ENCODE assay signal across 32 mouse cellular contexts in the genomic region with DNA sequence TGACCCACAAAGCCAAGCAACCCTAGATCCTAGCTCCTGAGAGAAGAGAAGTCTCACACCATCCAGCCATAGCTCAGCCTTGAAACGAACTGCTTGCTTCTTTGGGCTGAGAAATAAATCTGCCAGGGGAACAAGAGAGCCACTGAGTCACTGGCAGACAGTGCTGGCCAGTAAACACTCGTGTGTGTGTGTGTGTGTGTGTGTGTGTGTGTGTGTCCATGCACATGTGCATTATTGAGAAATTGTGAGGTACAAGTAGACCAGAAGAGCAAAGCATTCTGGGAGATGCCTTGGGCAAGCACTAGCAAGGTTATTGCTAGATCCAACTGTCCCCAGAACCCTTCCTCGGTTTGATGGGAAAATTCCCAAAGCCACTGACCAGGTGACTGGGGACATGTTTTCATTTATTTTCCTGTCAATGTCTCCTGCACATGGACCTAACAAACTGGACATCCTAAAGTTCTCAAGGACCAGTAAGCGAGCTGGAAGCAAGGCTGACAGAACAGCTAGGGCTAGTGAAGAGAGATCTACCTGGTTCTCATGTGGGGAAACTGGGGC. TPM values are rescaled to one million over a fixed set of nuclear protein-coding genes. Genes with fewer than 3 reads are reported as not detected.
DNase-seq lines count a peak whose midpoint lies in the region; ATAC-seq and TF ChIP-seq lines count a peak whose summit lies in the region.
"Had no signal": no experiment of that assay in that cellular context is flagged by ENCODE, and none has a peak within 500 bp of the region (broad histone marks: within the 10 kb centered on the region; RNA-seq: fewer than 3 reads in every experiment).

No protein-coding gene starts in this region.

- no peak overlapping the region for H3K4me3 ChIP-seq in kidney, adult 2 months (ENCODE audit: insufficient read depth, low read depth, low read length)
- no peak overlapping the region for H3K4me3 ChIP-seq in intestine, embryonic 15.5 days (replicated peaks)
- H3K4me3 ChIP-seq in liver, embryonic 12.5 days, result no peak overlapping the region
- no peak overlapping the region for H3K4me3 ChIP-seq in small intestine, adult 2 months (ENCODE audit: low read depth, low read length)
- H3K4me3 ChIP-seq in midbrain, embryonic 13.5 days (replicated peaks), result no peak overlapping the region
- H3K4me3 ChIP-seq: forebrain, embryonic 13.5 days; hindbrain, embryonic 13.5 days; left cerebral cortex, adult 2 months; limb, embryonic 12.5 days; megakaryocyte, embryonic 14.5 days had no signal

- no peak for TF ChIP-seq CTCF in kidney, adult 2 months (conservative IDR thresholded peaks at IDR 0.05; ENCODE audit: insufficient read depth, insufficient read length, low read depth, low read length)
- TF ChIP-seq CTCF in small intestine, adult 2 months (IDR thresholded peaks at IDR 0.05; ENCODE audit: extremely low read depth, insufficient read length, insufficient replicate concordance, low read depth, low read length), result no peak

- no peaks in the 10 kb centered on the region for H3K9me3 ChIP-seq in intestine, embryonic 15.5 days
- H3K9me3 ChIP-seq in liver, embryonic 12.5 days (replicated peaks), result no peaks in the 10 kb centered on the region
- H3K9me3 ChIP-seq in midbrain, embryonic 13.5 days, result no peaks in the 10 kb centered on the region
- H3K9me3 ChIP-seq: forebrain, embryonic 13.5 days; hindbrain, embryonic 13.5 days; limb, embryonic 12.5 days; megakaryocyte, embryonic 14.5 days had no signal

- peak overlapping the region; percentile 72; the same call in 1 of the 2 replicates for H3K27ac ChIP-seq in kidney, adult 2 months (ENCODE audit: insufficient read depth, low read depth, low read length)
- H3K27ac ChIP-seq in intestine, embryonic 15.5 days, result peak overlapping the region; percentile 77; the same call in 1 of the 2 replicates
- peak overlapping the region; percentile 46 for H3K27ac ChIP-seq in liver, embryonic 12.5 days
- H3K27ac ChIP-seq in small intestine, adult 2 months (ENCODE audit: insufficient read depth, low read depth, low read length), result peak overlapping the region; percentile 17
- H3K27ac ChIP-seq in midbrain, embryonic 13.5 days, result no peak overlapping the region
- H3K27ac ChIP-seq: forebrain, embryonic 13.5 days; hindbrain, embryonic 13.5 days; left cerebral cortex, adult 2 months; limb, embryonic 12.5 days had no signal

- ATAC-seq in intestine, embryonic 15.5 days, result no peak
- ATAC-seq in liver, embryonic 12.5 days, result no peak
- ATAC-seq in midbrain, embryonic 13.5 days, result no peak
- ATAC-seq: forebrain, embryonic 13.5 days; lung, postnatal 0 days had no signal

- 61% methylated on average over 4 of the region's 4 CpGs for WGBS in kidney, adult 2 months
- 68% methylated on average over 4 of the region's 4 CpGs for WGBS in intestine, embryonic 15.5 days
- 53% methylated on average over 4 of the region's 4 CpGs for WGBS in liver, embryonic 12.5 days (ENCODE audit: insufficient replicate concordance)
- 45% methylated on average over 4 of the region's 4 CpGs for WGBS in small intestine, adult 2 months
- WGBS in midbrain, embryonic 13.5 days, result 83% methylated on average over 4 of the region's 4 CpGs

- peaks cover 1% of the 10 kb centered on the region; the same call in 1 of the 2 replicates for H3K36me3 ChIP-seq in kidney, adult 2 months (ENCODE audit: control insufficient read depth, insufficient read depth, low read length)
- H3K36me3 ChIP-seq in intestine, embryonic 15.5 days, result no peaks in the 10 kb centered on the region
- H3K36me3 ChIP-seq in liver, embryonic 12.5 days, result no peaks in the 10 kb centered on the region
- H3K36me3 ChIP-seq in small intestine, adult 2 months (ENCODE audit: control insufficient read depth, insufficient read depth, low read length), result peaks cover 84% of the 10 kb centered on the region
- no peaks in the 10 kb centered on the region for H3K36me3 ChIP-seq in midbrain, embryonic 13.5 days
- H3K36me3 ChIP-seq: hindbrain, embryonic 13.5 days; limb, embryonic 12.5 days had no signal

- H3K4me2 ChIP-seq in intestine, embryonic 15.5 days (replicated peaks), result no peak overlapping the region
- no peak overlapping the region for H3K4me2 ChIP-seq in liver, embryonic 12.5 days
- no peak overlapping the region for H3K4me2 ChIP-seq in midbrain, embryonic 13.5 days (replicated peaks)
- H3K4me2 ChIP-seq: forebrain, embryonic 13.5 days; heart, embryonic 11.5 days; hindbrain, embryonic 13.5 days; limb, embryonic 12.5 days had no signal

- no peak for TF ChIP-seq POLR2A in kidney, adult 2 months (IDR thresholded peaks at IDR 0.05; ENCODE audit: low read depth, low read length)
- TF ChIP-seq POLR2A in small intestine, adult 2 months (IDR thresholded peaks at IDR 0.05; ENCODE audit: low read depth, low read length), result no peak

- no peaks in the 10 kb centered on the region for H3K27me3 ChIP-seq in kidney, adult 2 months (replicated peaks; ENCODE audit: control insufficient read depth, insufficient read depth, low read length)
- no peaks in the 10 kb centered on the region for H3K27me3 ChIP-seq in intestine, embryonic 15.5 days (replicated peaks)
- 0 out of 2 replicates have a peak, but pooled peaks cover 4% of the 10 kb centered on the region for H3K27me3 ChIP-seq in liver, embryonic 12.5 days (replicated peaks)
- no peaks in the 10 kb centered on the region for H3K27me3 ChIP-seq in small intestine, adult 2 months (ENCODE audit: control insufficient read depth, insufficient read depth, low read length)
- no peaks in the 10 kb centered on the region for H3K27me3 ChIP-seq in midbrain, embryonic 13.5 days
- H3K27me3 ChIP-seq: forebrain, embryonic 13.5 days had no signal

- H3K9ac ChIP-seq in intestine, embryonic 15.5 days, result 0 out of 2 replicates have a peak overlapping the region, but pooled peaks have one; percentile 17
- H3K9ac ChIP-seq in liver, embryonic 12.5 days, result no peak overlapping the region
- no peak overlapping the region for H3K9ac ChIP-seq in midbrain, embryonic 13.5 days (replicated peaks)
- H3K9ac ChIP-seq: forebrain, embryonic 13.5 days; hindbrain, embryonic 13.5 days; limb, embryonic 12.5 days had no signal

- no peak for DNase-seq in kidney, adult 2 months
- no peak for DNase-seq in kidney, postnatal 36 days
- DNase-seq in gastrocnemius, adult 18-20 months (ENCODE audit: low spot score), result no peak
- DNase-seq: cerebellum, adult 8-10 months; cerebellum, postnatal 25 days; gastrocnemius, postnatal 36 days; heart, adult 18-20 months; heart, postnatal 36 days; kidney, adult 18-20 months; lung, adult 18-20 months; lung, postnatal 4 days; midbrain, embryonic 14.5 days; retina, postnatal 1 day; right cerebral cortex, postnatal 14 days; spleen, adult 18-20 months; thymus, postnatal 14 days had no signal

- H3K4me1 ChIP-seq in kidney, adult 2 months (ENCODE audit: control insufficient read depth, insufficient read depth, low read length), result peaks cover 17% of the 10 kb centered on the region
- peaks cover 21% of the 10 kb centered on the region for H3K4me1 ChIP-seq in intestine, embryonic 15.5 days (replicated peaks)
- H3K4me1 ChIP-seq in liver, embryonic 12.5 days, result peaks cover 40% of the 10 kb centered on the region
- H3K4me1 ChIP-seq in small intestine, adult 2 months (ENCODE audit: control insufficient read depth, insufficient read depth, insufficient read length, low read length), result peaks cover 28% of the 10 kb centered on the region
- H3K4me1 ChIP-seq in midbrain, embryonic 13.5 days (replicated peaks), result no peaks in the 10 kb centered on the region
- H3K4me1 ChIP-seq: limb, embryonic 12.5 days had no signal

RNA-seq across cellular contexts. Expression of gene Ttpal, which starts 47.6 kb away (rescaled TPM):
- polyA plus RNA-seq in kidney, adult 2 months (2012; rRNA removed), result 11.3 and 12.0 TPM in 2 replicates
- 25.7 and 26.5 TPM in 2 replicates for polyA plus RNA-seq in intestine, embryonic 15.5 days (2015; fragmentation: Nextera tagmentation; extraction: Ambion mirVana)
- 18.2 and 20.4 TPM in 2 replicates for polyA plus RNA-seq in liver, embryonic 12.5 days (2016; fragmentation: Nextera tagmentation; extraction: Ambion mirVana)
- 8.3 and 16.0 TPM in 2 replicates for polyA plus RNA-seq in small intestine, adult 2 months (2012; rRNA removed)
- 1 to 10 TPM; 4.2 to 4.9 TPM for total RNA-seq in gastrocnemius, adult 18-20 months (2021)
- polyA plus RNA-seq in midbrain, embryonic 13.5 days (2015; fragmentation: Nextera tagmentation; extraction: Ambion mirVana), result 50.2 and 50.7 TPM in 2 replicates

RNA-seq across cellular contexts. Expression of gene Hnf4a, which starts 47.9 kb away (rescaled TPM):
- 354 and 376 TPM in 2 replicates for polyA plus RNA-seq in kidney, adult 2 months (2012; rRNA removed)
- polyA plus RNA-seq in intestine, embryonic 15.5 days (2015; fragmentation: Nextera tagmentation; extraction: Ambion mirVana), result 85.1 and 85.9 TPM in 2 replicates
- polyA plus RNA-seq in liver, embryonic 12.5 days (2016; fragmentation: Nextera tagmentation; extraction: Ambion mirVana), result 15.1 and 15.4 TPM in 2 replicates
- 179 and 397 TPM in 2 replicates for polyA plus RNA-seq in small intestine, adult 2 months (2012; rRNA removed)
- under 1 TPM; 0.21 to 0.28 TPM for total RNA-seq in gastrocnemius, adult 18-20 months (2021)
- polyA plus RNA-seq in midbrain, embryonic 13.5 days (2015; fragmentation: Nextera tagmentation; extraction: Ambion mirVana), result not detected in 2 replicates
- total RNA-seq: gastrocnemius, postnatal 36 days; heart, adult 18-20 months; heart, postnatal 36 days; layer of hippocampus, postnatal 10 days; left cerebral cortex, adult 2 months; left cerebral cortex, postnatal 25 days; monocyte, adult 5-6 weeks had no signal
- polyA plus RNA-seq: embryonic facial prominence, embryonic 11.5 days; forebrain, embryonic 13.5 days; limb, embryonic 12.5 days; midbrain, embryonic 14.5 days; neural tube, embryonic 14.5 days had no signal

Comparison
In these comparisons a context has a peak if more than half of its experiments do, and no peak if none do; other contexts are left out.
1. RNA of gene Hnf4a, which starts 47.9 kb away (polyA plus RNA-seq): 179 to 397 TPM in small intestine, adult 2 months, 354 to 376 TPM in kidney, adult 2 months, 85.1 to 85.9 TPM in intestine, embryonic 15.5 days and 15.1 to 15.4 TPM in liver, embryonic 12.5 days; not detected in midbrain, embryonic 13.5 days; every median in the first group is over 10 times any median in the second.